10 mouse cellular contexts compared by ENCODE assay signal in the genomic region with DNA sequence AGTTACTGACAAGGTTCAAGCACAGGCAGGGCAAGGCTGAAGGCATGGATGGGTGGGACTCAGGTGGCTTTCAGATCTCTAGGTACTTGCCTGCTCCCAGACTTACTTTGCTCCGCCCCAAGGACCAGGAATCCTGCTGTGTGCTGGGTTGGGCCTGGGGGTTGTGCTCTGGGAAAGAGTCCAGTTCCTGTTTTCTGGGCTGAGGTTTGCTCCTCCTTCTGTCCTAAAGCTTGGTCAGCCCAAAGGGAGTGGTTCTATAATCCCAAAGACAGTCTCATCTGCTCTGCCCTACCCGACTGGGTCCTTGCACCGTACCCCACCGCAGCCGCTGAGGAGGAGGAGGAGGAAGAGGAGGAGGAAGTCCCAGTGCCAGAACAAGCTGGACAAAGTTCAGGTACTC. TPM values are rescaled to one million over a fixed set of nuclear protein-coding genes. Genes with fewer than 3 reads are reported as not detected.
A peak's percentile ranks its signal among the peaks of the same experiment; 100 is the strongest.
DNase-seq lines count a peak whose midpoint lies in the region; ATAC-seq and TF ChIP-seq lines count a peak whose summit lies in the region.
"Had no signal": no experiment of that assay in that cellular context is flagged by ENCODE, and none has a peak within 500 bp of the region (broad histone marks: within the 10 kb centered on the region; RNA-seq: fewer than 3 reads in every experiment).

A gene (plus strand): TSS at position 221 of the 400 bp plus-strand sequence.

- H3ac ChIP-seq in myocyte (ENCODE audit: control insufficient read depth, insufficient read length), result no peak within 1 kb of the TSS

- H3K9me3 ChIP-seq in limb, embryonic 12.5 days, result no peaks in the 10 kb centered on the region
- H3K9me3 ChIP-seq in limb, embryonic 10.5 days (replicated peaks), result no peaks in the 10 kb centered on the region; the same call in 1 of the 2 replicates
- no peaks in the 10 kb centered on the region; the same call in 1 of the 2 replicates for H3K9me3 ChIP-seq in intestine, embryonic 14.5 days (ENCODE audit: control insufficient read depth, low read length)
- H3K9me3 ChIP-seq: hindbrain, embryonic 13.5 days had no signal

- WGBS in limb, embryonic 12.5 days, result 86% methylated on average over 5 of the region's 5 CpGs
- WGBS in limb, embryonic 10.5 days, result 90% methylated on average over 5 of the region's 5 CpGs
- 77% methylated on average over 5 of the region's 5 CpGs for WGBS in intestine, embryonic 14.5 days

- no peak for DNase-seq in limb, embryonic 10.5 days (ENCODE audit: low spot score)
- DNase-seq in NIH3T3 (ENCODE audit: low read depth), result peak; percentile 23
- no peak for DNase-seq in intestine, embryonic 14.5 days (ENCODE audit: low spot score)
- DNase-seq in layer of hippocampus, postnatal 25 days (ENCODE audit: extremely low spot score in 1 of 2, low spot score in 1 of 2), result no peak
- no peak for DNase-seq in cerebellum, postnatal 4 days (ENCODE audit: low spot score in 2 of 2)
- DNase-seq: cerebellum, postnatal 36 days had no signal

- no peak for TF ChIP-seq POLR2A in myocyte (IDR thresholded peaks at IDR 0.05; ENCODE audit: insufficient read length, low read depth)

- H3K36me3 ChIP-seq in limb, embryonic 12.5 days, result no peaks in the 10 kb centered on the region
- H3K36me3 ChIP-seq in limb, embryonic 10.5 days, result no peaks in the 10 kb centered on the region
- 0 out of 2 replicates have a peak, but pooled peaks cover 3% of the 10 kb centered on the region for H3K36me3 ChIP-seq in intestine, embryonic 14.5 days (ENCODE audit: control insufficient read depth, insufficient read depth, low read length)
- H3K36me3 ChIP-seq in myocyte (ENCODE audit: control insufficient read depth, insufficient read depth), result no peaks in the 10 kb centered on the region
- H3K36me3 ChIP-seq: hindbrain, embryonic 13.5 days had no signal

- no peak within 1 kb of the TSS for H3K4me2 ChIP-seq in limb, embryonic 12.5 days
- peak within 1 kb of the TSS; percentile 2; the same call in 1 of the 2 replicates for H3K4me2 ChIP-seq in intestine, embryonic 14.5 days (ENCODE audit: low read length)
- H3K4me2 ChIP-seq in myocyte (ENCODE audit: low read depth), result peak within 1 kb of the TSS; percentile 55
- H3K4me2 ChIP-seq: hindbrain, embryonic 13.5 days had no signal

- 0 out of 2 replicates have a peak within 1 kb of the TSS, but pooled peaks have one; percentile 1 for H3K9ac ChIP-seq in limb, embryonic 12.5 days (replicated peaks)
- H3K9ac ChIP-seq in intestine, embryonic 14.5 days (ENCODE audit: low read length), result 0 out of 2 replicates have a peak within 1 kb of the TSS, but pooled peaks have one; percentile 5
- H3K9ac ChIP-seq: hindbrain, embryonic 13.5 days had no signal

- no peak for ATAC-seq in limb, embryonic 12.5 days (ENCODE audit: insufficient number of reproducible peaks, insufficient read depth, low FRiP score, low TSS enrichment, low read depth)
- ATAC-seq in intestine, embryonic 14.5 days (replicated peaks; ENCODE audit: low FRiP score, low TSS enrichment, low read depth), result no peak

- H3K27me3 ChIP-seq in limb, embryonic 12.5 days, result 0 out of 2 replicates have a peak, but pooled peaks cover 4% of the 10 kb centered on the region
- H3K27me3 ChIP-seq in limb, embryonic 10.5 days (ENCODE audit: low read depth, poor library complexity, severe bottlenecking), result no peaks in the 10 kb centered on the region
- H3K27me3 ChIP-seq in intestine, embryonic 14.5 days (replicated peaks; ENCODE audit: control insufficient read depth, insufficient read depth, low read length), result no peaks in the 10 kb centered on the region
- H3K27me3 ChIP-seq in myocyte (ENCODE audit: control insufficient read depth, insufficient read depth, insufficient read length), result no peaks in the 10 kb centered on the region
- H3K27me3 ChIP-seq: hindbrain, embryonic 13.5 days had no signal

- no peaks in the 10 kb centered on the region for H3K4me1 ChIP-seq in limb, embryonic 12.5 days (replicated peaks)
- no peaks in the 10 kb centered on the region for H3K4me1 ChIP-seq in limb, embryonic 10.5 days
- H3K4me1 ChIP-seq in intestine, embryonic 14.5 days (replicated peaks; ENCODE audit: control insufficient read depth, insufficient read depth, low read length), result peaks cover 17% of the 10 kb centered on the region
- H3K4me1 ChIP-seq: hindbrain, embryonic 13.5 days had no signal

- H3K4me3 ChIP-seq in limb, embryonic 12.5 days (replicated peaks), result no peak within 1 kb of the TSS
- H3K4me3 ChIP-seq in limb, embryonic 10.5 days, result no peak within 1 kb of the TSS
- H3K4me3 ChIP-seq in intestine, embryonic 14.5 days (ENCODE audit: low read depth, low read length), result no peak within 1 kb of the TSS
- no peak within 1 kb of the TSS for H3K4me3 ChIP-seq in myocyte
- H3K4me3 ChIP-seq: hindbrain, embryonic 13.5 days had no signal

- no peaks in the 10 kb centered on the region for H3K79me2 ChIP-seq in myocyte (ENCODE audit: control insufficient read depth, insufficient read depth)

- no peak within 1 kb of the TSS for H3K27ac ChIP-seq in limb, embryonic 12.5 days
- H3K27ac ChIP-seq in limb, embryonic 10.5 days, result no peak within 1 kb of the TSS
- peak within 1 kb of the TSS; percentile 54; the same call in 1 of the 2 replicates for H3K27ac ChIP-seq in intestine, embryonic 14.5 days (ENCODE audit: low read depth)
- H3K27ac ChIP-seq: hindbrain, embryonic 13.5 days had no signal

TF ChIP-seq in myocyte, 11 proteins besides CTCF, POLR2A, EP300 and RAD21:
- TF ChIP-seq SRF (IDR thresholded peaks at IDR 0.05; ENCODE audit: control insufficient read depth, insufficient read length, low read depth) (no peak), REST (IDR thresholded peaks at IDR 0.05; ENCODE audit: insufficient read depth, insufficient read length) (no peak), TCF12 (IDR thresholded peaks at IDR 0.05; ENCODE audit: insufficient read depth, poor library complexity, severe bottlenecking) (no peak), POLR2AphosphoS2 (IDR thresholded peaks at IDR 0.05; ENCODE audit: insufficient read length, low read depth) (no peak), CEBPB (IDR thresholded peaks at IDR 0.05; ENCODE audit: insufficient read depth, poor library complexity, severe bottlenecking) (no peak), TCF3 (IDR thresholded peaks at IDR 0.05; ENCODE audit: insufficient read length, low read depth) (no peak), MYOG (IDR thresholded peaks at IDR 0.05; ENCODE audit: control insufficient read depth in 1 of 3, insufficient read depth in 1 of 3, insufficient read length in 2 of 3, low read depth in 2 of 3) (no peak), USF1 (IDR thresholded peaks at IDR 0.05; ENCODE audit: low read depth) (no peak)
TF ChIP-seq in myocyte: peak in this region for 0.

RNA-seq across cellular contexts. Expression of the gene that starts here (rescaled TPM):
- 0.25 TPM in 1 of 2 replicates, not detected in the other for polyA plus RNA-seq in limb, embryonic 12.5 days (2016; fragmentation: Nextera tagmentation; extraction: Ambion mirVana)
- not detected in 2 replicates for polyA plus RNA-seq in limb, embryonic 10.5 days (2016; fragmentation: Nextera tagmentation; extraction: Ambion mirVana)
- polyA plus RNA-seq in intestine, embryonic 14.5 days (2014; fragmentation: Nextera tagmentation; extraction: Ambion mirVana), result 4.7 and 5.2 TPM in 2 replicates
- not detected for polyA plus RNA-seq in myocyte (2012; fragmentation: generic; extraction: Trizol)
- total RNA-seq in layer of hippocampus, postnatal 25 days (2021), result 1 to 10 TPM; 1.5 to 2.1 TPM
- polyA plus RNA-seq: neural tube, embryonic 11.5 days had no signal
